Mouse (Mus musculus) midbrain, embryonic 16.5 days (tissue): ENCODE data around the gene Krt17. TPM values are rescaled to one million over a fixed set of nuclear protein-coding genes. Genes with fewer than 3 reads are reported as not detected.

Experiments
- ATAC-seq: fragments of 200-750 bp; cut with Nextera tagmentation; 2 replicates; pipeline ENCODE4 v1.8.0; 2017; ENCODE audit warnings: moderate TSS enrichment
- H3K27ac ChIP-seq: fragments of 300-500 bp; sonication (generic); 2 replicates; pipeline ENCODE4 v1.5.1; 2014; ENCODE audit warnings: mild to moderate bottlenecking, low read length, mixed read lengths
- H3K27me3 ChIP-seq: fragments of 300-500 bp; sonication (generic); 2 replicates; pipeline ENCODE4 v1.6.1; 2014; ENCODE audit warnings: low read depth, low read length, mixed read lengths; ENCODE audit not compliant: control insufficient read depth, insufficient read depth
- H3K36me3 ChIP-seq: fragments of 300-500 bp; sonication (generic); 2 replicates; pipeline ENCODE4 v1.6.1; 2014; ENCODE audit warnings: mild to moderate bottlenecking, low read length, moderate library complexity, mixed read lengths; ENCODE audit not compliant: control insufficient read depth, insufficient read depth
- H3K4me1 ChIP-seq: fragments of 300-500 bp; sonication (generic); 2 replicates; pipeline ENCODE4 v1.6.1; 2014; ENCODE audit warnings: mild to moderate bottlenecking, low read length, mixed read lengths; ENCODE audit not compliant: control insufficient read depth, insufficient read depth
- H3K4me2 ChIP-seq: fragments of 300-500 bp; sonication (generic); 2 replicates; pipeline ENCODE4 v1.6.1; 2014; ENCODE audit warnings: mild to moderate bottlenecking, low read length, mixed read lengths
- H3K4me3 ChIP-seq: fragments of 300-500 bp; sonication (generic); 2 replicates; pipeline ENCODE4 v1.5.1; 2014; ENCODE audit warnings: low read depth, mild to moderate bottlenecking, low read length, moderate library complexity, mixed read lengths
- H3K9ac ChIP-seq: fragments of 300-500 bp; sonication (generic); 2 replicates; pipeline ENCODE4 v1.6.1; 2014; ENCODE audit warnings: low read depth, low read length, mixed read lengths
- H3K9me3 ChIP-seq: fragments of 300-500 bp; sonication (generic); replicated peaks from 2 replicates; pipeline ENCODE4 v1.6.1; 2014; ENCODE audit warnings: mild to moderate bottlenecking, low read length, mixed read lengths; ENCODE audit not compliant: control insufficient read depth, poor library complexity, severe bottlenecking
- WGBS: fragments of 180-500 bp; shearing (Covaris S2); extraction: QIAGEN DNeasy Blood & Tissue Kit; methylation state at CpG from one replicate; pipeline ENCODE4 v1.1.7; 2014; 5-methylcytosine and 5-hydroxymethylcytosine counted together
- polyA plus RNA-seq: library from polyadenylated mRNA; unstranded; fragments of >200 nt; fragmentation: Nextera tagmentation; extraction: Ambion mirVana; gene quantifications from 2 replicates; pipeline ENCODE4 v1.2.1, GENCODE M21; 2015

Krt17 gene
- polyA plus RNA-seq, 1 experiment from 2014 or later, result 0.50 TPM

DNA sequence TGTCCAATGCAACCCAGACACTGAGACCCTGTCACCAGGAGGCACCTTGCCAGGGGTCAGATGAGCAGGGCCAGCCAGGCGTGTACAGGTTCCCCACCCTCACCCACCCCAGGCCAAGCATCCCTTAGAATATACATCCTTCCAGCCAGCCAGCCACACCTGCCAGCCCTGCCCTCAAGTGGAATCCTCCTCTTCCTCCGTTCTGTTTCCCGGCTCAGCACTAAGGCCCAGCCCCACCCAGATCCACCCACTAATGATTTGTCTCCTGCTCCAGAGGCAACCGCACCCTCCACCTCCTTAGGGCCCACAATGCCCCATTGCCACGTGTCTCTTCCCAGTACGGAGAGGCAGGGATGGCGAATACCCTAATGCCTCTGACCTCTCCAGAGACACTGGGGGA, 13.9 kb upstream of the Krt17 start:
- Histone ChIP-seq H3K27ac (no peak overlapping the region), H3K27me3 (no peaks in the 10 kb centered on the region), H3K36me3 (no peaks in the 10 kb centered on the region), H3K4me1 (no peaks in the 10 kb centered on the region), H3K4me2 (no peak overlapping the region), H3K4me3 (no peak overlapping the region), H3K9me3 (no peaks in the 10 kb centered on the region), H3K9ac (no peak overlapping the region)
- no peak for ATAC-seq
- 74% methylated on average over 7 of the region's 7 CpGs for WGBS

GRCm38 (mm10) chr11:100271878-100272277, 11.0 kb upstream of the Krt17 start:
- no peak for ATAC-seq
- Histone ChIP-seq H3K27me3 (no peaks in the 10 kb centered on the region), H3K4me2 (no peak overlapping the region), H3K4me3 (no peak overlapping the region), H3K36me3 (no peaks in the 10 kb centered on the region), H3K9ac (no peak overlapping the region), H3K4me1 (no peaks in the 10 kb centered on the region), H3K27ac (no peak overlapping the region), H3K9me3 (no peaks in the 10 kb centered on the region)
- WGBS, result 89% methylated on average over 1 of the region's 1 CpGs

DNA sequence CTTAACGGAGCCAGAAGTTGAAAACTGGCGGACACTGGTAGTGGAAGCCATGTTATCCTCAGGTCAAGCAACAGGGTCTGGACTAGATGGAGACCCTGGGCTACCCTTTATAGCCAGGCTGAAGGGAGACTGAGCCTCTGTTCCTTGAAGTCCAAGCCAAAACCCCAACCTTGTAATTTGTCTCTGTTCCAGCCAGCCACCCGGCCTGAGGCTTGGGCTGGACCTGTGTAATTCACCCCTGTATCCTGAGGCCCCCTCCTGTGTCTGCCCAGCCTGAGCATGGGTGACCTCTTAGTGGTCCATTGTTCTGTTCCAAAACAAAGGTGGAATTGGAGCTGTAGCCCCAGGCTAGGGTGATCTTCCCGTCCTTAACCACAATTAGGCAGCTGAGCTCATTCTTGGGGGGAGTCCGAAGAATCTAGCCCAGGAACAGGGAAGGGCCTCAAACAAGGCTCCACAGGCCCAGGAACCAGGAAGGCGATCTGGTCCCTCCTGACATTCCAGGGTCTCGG, 9.0 kb upstream of the Krt17 start, which contains the start of gene Krt42:
TSS of gene Krt42 (minus strand) at position 51 of the 512 bp plus-strand sequence.
- 84% methylated on average over 7 of the region's 7 CpGs for WGBS
- H3K4me1 ChIP-seq, result no peaks in the 10 kb centered on the region
- no peak within 1 kb of the TSS for H3K27ac ChIP-seq
- no peaks in the 10 kb centered on the region for H3K27me3 ChIP-seq
- H3K9me3 ChIP-seq, result no peaks in the 10 kb centered on the region
- no peak within 1 kb of the TSS for H3K4me2 ChIP-seq
- no peaks in the 10 kb centered on the region for H3K36me3 ChIP-seq
- ATAC-seq, result no peak
- no peak within 1 kb of the TSS for H3K9ac ChIP-seq
- H3K4me3 ChIP-seq, result no peak within 1 kb of the TSS

- Histone ChIP-seq H3K9ac (no peak overlapping the region), H3K27ac (no peak overlapping the region), H3K36me3 (no peaks in the 10 kb centered on the region), H3K9me3 (no peaks in the 10 kb centered on the region), H3K4me1 (no peaks in the 10 kb centered on the region; the same call in 1 of the 2 replicates), H3K27me3 (no peaks in the 10 kb centered on the region), H3K4me2 (no peak overlapping the region), H3K4me3 (no peak overlapping the region)
- WGBS, result 28% methylated on average over 13 of the region's 13 CpGs
- ATAC-seq, result no peak
These were observed 1.5 kb upstream of the Krt17 start for GRCm38 (mm10) chr11:100262058-100262980.

- 86% methylated on average over 9 of the region's 9 CpGs for WGBS
These were observed 391 bp upstream of the Krt17 start for GRCm38 (mm10) chr11:100261235-100261605.

DNA sequence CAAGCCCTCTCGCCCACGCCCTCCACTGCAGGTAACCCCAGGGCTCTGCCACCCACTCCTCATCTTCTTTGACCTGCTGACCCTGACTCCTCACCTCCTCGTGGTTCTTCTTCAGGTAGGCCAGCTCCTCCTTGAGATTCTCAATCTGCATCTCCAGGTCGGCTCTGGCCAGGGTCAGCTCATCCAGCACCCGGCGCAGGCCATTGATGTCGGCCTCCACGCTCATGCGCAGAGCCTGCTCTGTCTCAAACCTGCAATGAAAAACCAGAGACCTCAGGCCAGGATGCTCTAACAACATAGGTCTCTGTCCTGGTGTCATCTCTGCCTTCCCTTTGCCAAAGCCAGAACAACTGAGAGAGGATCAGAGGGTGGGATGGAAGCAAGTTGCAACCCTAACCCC, 1.8 kb downstream of the Krt17 start:
- Histone ChIP-seq H3K9me3 (no peaks in the 10 kb centered on the region), H3K9ac (no peak overlapping the region), H3K4me3 (no peak overlapping the region), H3K27me3 (no peaks in the 10 kb centered on the region), H3K36me3 (no peaks in the 10 kb centered on the region), H3K4me2 (no peak overlapping the region), H3K27ac (no peak overlapping the region), H3K4me1 (peaks cover 4% of the 10 kb centered on the region)
- ATAC-seq, result no peak
- WGBS, result 94% methylated on average over 9 of the region's 9 CpGs

More at GRCm38 (mm10) chr11:100261235-100261605, 391 bp upstream of the Krt17 start:
- H3K9ac ChIP-seq, result no peak overlapping the region
- H3K36me3 ChIP-seq, result no peaks in the 10 kb centered on the region
- H3K27me3 ChIP-seq, result no peaks in the 10 kb centered on the region
- H3K4me2 ChIP-seq, result no peak overlapping the region
- no peak overlapping the region for H3K4me3 ChIP-seq
- no peak for ATAC-seq
- H3K4me1 ChIP-seq, result peaks cover 4% of the 10 kb centered on the region
- H3K9me3 ChIP-seq, result no peaks in the 10 kb centered on the region
- H3K27ac ChIP-seq, result no peak overlapping the region

GRCm38 (mm10) chr11:100257967-100258366, 2.9 kb downstream of the Krt17 start:
- H3K4me2 ChIP-seq, result no peak overlapping the region
- H3K9ac ChIP-seq, result no peak overlapping the region
- no peak overlapping the region for H3K27ac ChIP-seq
- H3K27me3 ChIP-seq, result no peaks in the 10 kb centered on the region
- H3K4me1 ChIP-seq, result peaks cover 4% of the 10 kb centered on the region
- no peaks in the 10 kb centered on the region for H3K36me3 ChIP-seq
- no peaks in the 10 kb centered on the region for H3K9me3 ChIP-seq
- no peak overlapping the region for H3K4me3 ChIP-seq
- 89% methylated on average over 1 of the region's 1 CpGs for WGBS
- ATAC-seq, result no peak

GRCm38 (mm10) chr11:100255514-100255913, 5.3 kb downstream of the Krt17 start:
- H3K36me3 ChIP-seq, result no peaks in the 10 kb centered on the region
- no peak for ATAC-seq
- H3K27me3 ChIP-seq, result no peaks in the 10 kb centered on the region
- WGBS, result 94% methylated on average over 6 of the region's 6 CpGs
- no peaks in the 10 kb centered on the region for H3K9me3 ChIP-seq
- no peak overlapping the region for H3K9ac ChIP-seq
- H3K4me2 ChIP-seq, result no peak overlapping the region
- H3K27ac ChIP-seq, result no peak overlapping the region
- no peak overlapping the region for H3K4me3 ChIP-seq
- peaks cover 4% of the 10 kb centered on the region for H3K4me1 ChIP-seq

- no peaks in the 10 kb centered on the region for H3K36me3 ChIP-seq
- 80% methylated on average over 5 of the region's 5 CpGs for WGBS
- no peak overlapping the region for H3K9ac ChIP-seq
- H3K27ac ChIP-seq, result no peak overlapping the region
- H3K27me3 ChIP-seq, result no peaks in the 10 kb centered on the region
- no peak overlapping the region for H3K4me2 ChIP-seq
- ATAC-seq, result no peak
- H3K4me1 ChIP-seq, result peaks cover 4% of the 10 kb centered on the region
- no peaks in the 10 kb centered on the region for H3K9me3 ChIP-seq
- H3K4me3 ChIP-seq, result no peak overlapping the region
These were observed 6.3 kb downstream of the Krt17 start for GRCm38 (mm10) chr11:100254360-100255090.
